In genomic region chr15:43382405-43382804, GRCm38 (mm10) we compare ENCODE assay signal across 20 mouse cellular contexts.
"Had no signal": no experiment of that assay in that cellular context is flagged by ENCODE, and none has a peak within 500 bp of the region (broad histone marks: within the 10 kb centered on the region; RNA-seq: fewer than 3 reads in every experiment).

No protein-coding gene starts in this region.

- H3K9ac ChIP-seq: liver, embryonic 14.5 days; lung, embryonic 15.5 days; midbrain, embryonic 12.5 days; neural tube, embryonic 13.5 days; neural tube, embryonic 15.5 days had no signal

- H3K27ac ChIP-seq: liver, embryonic 14.5 days; lung, embryonic 15.5 days; midbrain, embryonic 10.5 days; midbrain, embryonic 12.5 days; neural tube, embryonic 13.5 days; neural tube, embryonic 15.5 days had no signal

- H3K4me1 ChIP-seq: lung, embryonic 15.5 days; midbrain, embryonic 10.5 days; midbrain, embryonic 12.5 days; neural tube, embryonic 13.5 days; neural tube, embryonic 15.5 days had no signal

- H3K4me3 ChIP-seq: lung, embryonic 15.5 days; midbrain, embryonic 10.5 days; midbrain, embryonic 12.5 days; myocyte; neural tube, embryonic 13.5 days; neural tube, embryonic 15.5 days had no signal

- DNase-seq: lung, adult 2 months; lung, postnatal 14 days; lung, postnatal 4 days; midbrain, embryonic 14.5 days; retina, postnatal 1 day; right cerebral cortex, adult 18-20 months; right cerebral cortex, postnatal 25 days; right cerebral cortex, postnatal 4 days; spleen, adult 18-20 months; thymus, adult 18-20 months; thymus, postnatal 36 days had no signal

- H3K9me3 ChIP-seq: lung, embryonic 15.5 days; midbrain, embryonic 10.5 days; midbrain, embryonic 12.5 days; neural tube, embryonic 13.5 days; neural tube, embryonic 15.5 days had no signal

- H3K36me3 ChIP-seq: lung, embryonic 15.5 days; midbrain, embryonic 10.5 days; midbrain, embryonic 12.5 days; neural tube, embryonic 13.5 days; neural tube, embryonic 15.5 days had no signal

- H3K27me3 ChIP-seq: lung, embryonic 15.5 days; midbrain, embryonic 12.5 days; neural tube, embryonic 13.5 days; neural tube, embryonic 15.5 days had no signal

- ATAC-seq: lung, postnatal 0 days; midbrain, embryonic 16.5 days had no signal
